Mouse (Mus musculus): ENCODE data around the gene Ndufs7.
A peak's percentile ranks its signal among the peaks of the same experiment; 100 is the strongest.

The Ndufs7 gene

GRCm38 (mm10) chr10:80262169-80262568 is 13.2 kb downstream of the Ndufs7 start:
- no peak for DNase-seq (ENCODE audit: low read depth, low spot score)

DNA sequence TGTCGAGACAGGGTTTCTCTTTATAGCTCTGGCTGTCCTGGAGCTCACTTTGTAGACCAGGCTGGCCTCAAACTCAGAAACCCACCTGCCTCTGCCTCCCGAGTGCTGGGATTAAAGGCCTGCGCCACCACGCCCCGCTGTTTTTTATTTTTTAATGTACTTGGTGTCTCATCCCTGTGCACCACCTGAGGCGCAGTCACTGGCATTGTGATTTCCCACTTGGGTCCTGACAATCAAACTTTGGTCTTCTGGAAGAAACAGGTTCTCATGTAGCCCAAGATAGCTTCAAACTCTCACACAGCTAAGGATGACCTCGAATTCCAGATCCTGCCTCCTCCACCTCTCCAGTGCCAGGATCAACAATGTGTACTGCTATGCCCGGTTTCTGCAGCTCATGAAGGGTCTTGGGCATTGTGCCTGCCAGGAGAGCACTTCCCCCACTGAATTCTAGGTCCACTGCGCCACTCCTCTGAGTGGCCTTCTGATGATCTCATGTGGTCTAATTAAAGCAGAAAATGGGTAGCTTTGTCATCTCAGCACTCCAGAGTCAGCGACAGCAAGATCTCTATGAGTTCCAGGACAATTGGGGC is 13.9 kb downstream of the Ndufs7 start:
- DNase-seq (ENCODE audit: low read depth, low spot score): no peak

- DNase-seq (ENCODE audit: low read depth, low spot score): peak; percentile 100
These were observed 15.6 kb downstream of the Ndufs7 start for GRCm38 (mm10) chr10:80264341-80265148.

DNA sequence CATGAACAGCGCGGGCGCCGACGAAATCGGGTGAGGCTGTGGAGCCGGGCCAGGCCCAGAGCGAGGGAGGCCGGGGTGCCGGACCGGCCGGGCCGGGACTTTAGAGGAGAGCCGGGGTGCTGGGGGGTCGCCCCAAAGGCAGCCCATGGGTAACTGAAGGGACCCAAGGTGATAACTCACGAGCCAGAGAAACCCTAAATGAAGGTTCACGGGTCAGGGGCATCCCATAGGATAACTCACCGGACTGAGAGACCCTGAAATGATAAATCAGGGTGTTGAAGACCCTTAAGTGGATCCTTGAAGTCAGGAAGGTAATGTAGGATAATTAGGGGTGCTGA is 16.2 kb downstream of the Ndufs7 start:
- DNase-seq (ENCODE audit: low read depth, low spot score): no peak

GRCm38 (mm10) chr10:80270099-80270498 is 21.2 kb downstream of the Ndufs7 start:
- no peak for DNase-seq (ENCODE audit: low read depth, low spot score)

- DNase-seq (ENCODE audit: low read depth, low spot score): no peak
These were observed 21.8 kb downstream of the Ndufs7 start for GRCm38 (mm10) chr10:80270734-80271181.

- DNase-seq (ENCODE audit: low read depth, low spot score): no peak
These were observed 22.4 kb downstream of the Ndufs7 start for GRCm38 (mm10) chr10:80271186-80271843.

DNA sequence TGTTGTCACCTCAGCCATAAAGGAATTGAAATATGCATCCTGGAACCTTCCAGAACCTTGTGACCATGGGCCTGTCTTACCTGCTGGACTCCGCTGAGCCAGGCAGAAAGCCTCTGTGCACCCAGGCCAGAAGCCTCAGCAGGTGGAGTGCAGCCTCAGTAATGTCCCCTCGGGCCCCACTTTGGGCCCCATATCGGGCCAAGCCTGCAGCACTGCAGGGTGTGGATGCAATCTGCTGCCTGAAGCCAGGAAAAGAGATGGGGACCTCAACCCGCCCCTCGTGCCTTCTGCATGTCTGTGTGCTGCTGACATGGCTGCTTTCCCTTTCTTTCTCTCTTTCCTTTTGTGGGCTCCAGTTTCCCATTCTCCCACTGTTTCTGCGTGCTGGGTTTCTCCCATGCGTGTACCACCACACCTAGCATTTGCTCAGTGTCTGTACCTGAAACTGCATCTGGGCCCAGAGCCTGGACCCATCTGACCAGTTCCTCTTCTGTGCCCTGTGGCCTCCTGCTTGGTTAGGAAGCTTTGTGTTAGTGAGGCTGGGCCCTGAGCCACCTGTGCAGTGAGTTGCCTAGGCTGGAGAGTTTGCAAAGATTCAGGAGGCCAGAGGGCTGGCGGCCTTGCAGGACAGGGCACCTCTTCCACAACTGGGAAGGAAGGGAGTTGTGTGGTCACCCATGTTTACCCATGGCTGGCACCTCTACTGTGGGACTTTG is 23.1 kb downstream of the Ndufs7 start:
- no peak for DNase-seq (ENCODE audit: low read depth, low spot score)

DNA sequence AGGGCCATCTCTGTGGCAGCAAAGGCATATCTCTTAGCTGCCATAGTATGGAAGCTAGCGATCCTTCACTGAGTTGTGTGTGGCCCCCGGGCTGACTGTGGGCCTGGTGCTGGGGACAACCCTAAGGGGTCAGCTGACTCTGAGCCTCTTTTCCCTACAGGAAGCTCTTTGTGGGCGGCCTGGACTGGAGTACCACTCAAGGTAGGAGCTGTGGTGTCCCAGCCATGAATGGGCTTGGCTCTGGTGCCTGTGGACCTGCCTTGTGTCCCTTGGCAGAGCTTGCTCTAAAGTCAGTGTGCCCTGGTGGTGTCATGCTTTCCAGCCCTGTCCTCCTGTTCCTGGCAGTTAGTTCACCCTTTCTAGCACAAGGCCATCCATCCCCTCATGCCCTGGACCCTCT is 24.9 kb downstream of the Ndufs7 start:
- no peak for DNase-seq (ENCODE audit: low read depth, low spot score)

DNA sequence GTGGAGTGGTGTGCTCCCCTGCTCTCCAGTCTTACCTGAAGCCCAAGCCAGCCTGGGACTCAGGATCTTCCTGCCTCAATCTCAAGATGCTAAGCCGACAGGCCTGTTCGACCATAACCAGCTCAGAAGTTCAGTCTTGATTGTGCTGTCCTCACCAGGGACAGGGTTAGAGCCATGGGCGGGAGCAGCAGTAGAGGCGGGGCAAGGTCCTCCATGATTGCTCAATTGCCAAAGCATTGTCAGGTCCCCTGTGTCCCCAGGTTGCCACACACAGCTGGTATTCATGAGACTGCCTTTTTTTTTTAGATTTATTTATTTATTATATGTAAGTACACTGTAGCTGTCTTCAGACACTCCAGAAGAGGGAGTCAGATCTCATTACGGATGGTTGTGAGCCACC is 27.3 kb downstream of the Ndufs7 start:
- no peak for DNase-seq (ENCODE audit: low read depth, low spot score)

DNA sequence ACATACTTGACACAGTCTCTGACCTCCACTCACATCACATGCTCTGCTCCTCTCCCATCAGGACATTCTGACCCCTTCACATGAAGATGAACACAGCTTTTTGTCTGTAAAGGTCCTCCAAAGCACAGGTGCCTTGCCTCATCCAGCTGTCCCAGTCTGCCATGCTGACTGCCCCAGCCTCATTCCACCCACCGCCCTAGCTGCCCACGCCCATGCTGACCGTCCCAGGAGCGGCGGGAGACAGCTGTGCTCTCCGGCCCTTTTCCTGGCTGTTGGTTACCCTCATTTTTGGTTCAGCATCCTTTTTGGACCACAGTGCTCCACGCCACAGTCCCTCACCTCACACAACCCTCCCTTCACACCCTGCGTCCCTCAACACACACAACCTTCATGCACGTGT is 29.5 kb downstream of the Ndufs7 start:
- DNase-seq (ENCODE audit: low read depth, low spot score): no peak

DNA sequence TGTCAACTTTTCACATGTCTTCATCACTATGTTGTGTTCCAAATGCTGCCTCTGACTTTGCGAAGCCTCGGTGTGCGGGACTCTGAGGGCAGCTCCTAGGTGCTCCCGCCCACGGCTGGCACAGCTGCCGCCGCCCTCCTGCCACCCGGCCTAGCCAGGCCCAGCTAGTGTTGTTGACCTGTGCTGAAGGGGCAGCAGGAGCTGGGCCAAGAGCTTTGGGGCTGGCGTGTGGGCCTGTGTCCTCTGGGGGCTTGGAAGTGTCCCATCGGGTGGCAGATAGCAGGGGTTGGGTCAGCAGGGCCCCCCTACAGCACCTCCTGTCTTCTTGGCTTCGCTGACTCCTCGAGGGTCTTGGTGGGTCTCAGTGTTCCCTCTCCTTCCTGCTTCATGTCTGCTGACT is 30.4 kb downstream of the Ndufs7 start:
- DNase-seq (ENCODE audit: low read depth, low spot score): no peak

- DNase-seq (ENCODE audit: low read depth, low spot score): no peak
These were observed 32.4 kb downstream of the Ndufs7 start for GRCm38 (mm10) chr10:80281304-80281703.

DNA sequence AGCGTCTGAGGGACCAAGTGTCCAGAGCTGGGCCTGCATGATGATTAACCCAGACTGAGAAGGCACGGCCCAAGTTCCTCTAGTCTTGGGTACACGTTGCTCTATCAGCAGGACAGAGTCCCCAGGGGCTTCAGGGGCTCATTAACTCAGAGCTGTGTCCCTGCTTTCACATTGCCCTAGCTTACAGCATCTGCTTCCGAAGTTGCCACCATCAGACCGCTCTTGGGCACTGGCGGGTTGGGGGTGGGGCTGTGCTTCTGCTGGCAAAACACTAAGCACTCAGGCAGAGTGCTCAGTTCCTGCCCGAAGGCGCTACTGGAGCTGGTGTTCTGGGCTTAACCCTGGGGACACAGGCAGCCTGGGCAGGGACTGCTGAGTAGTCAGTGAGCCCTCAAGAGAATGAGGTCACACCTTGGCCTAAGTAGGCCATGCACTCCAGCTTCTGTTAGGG is 33.0 kb downstream of the Ndufs7 start:
- DNase-seq (ENCODE audit: low read depth, low spot score): no peak

DNA sequence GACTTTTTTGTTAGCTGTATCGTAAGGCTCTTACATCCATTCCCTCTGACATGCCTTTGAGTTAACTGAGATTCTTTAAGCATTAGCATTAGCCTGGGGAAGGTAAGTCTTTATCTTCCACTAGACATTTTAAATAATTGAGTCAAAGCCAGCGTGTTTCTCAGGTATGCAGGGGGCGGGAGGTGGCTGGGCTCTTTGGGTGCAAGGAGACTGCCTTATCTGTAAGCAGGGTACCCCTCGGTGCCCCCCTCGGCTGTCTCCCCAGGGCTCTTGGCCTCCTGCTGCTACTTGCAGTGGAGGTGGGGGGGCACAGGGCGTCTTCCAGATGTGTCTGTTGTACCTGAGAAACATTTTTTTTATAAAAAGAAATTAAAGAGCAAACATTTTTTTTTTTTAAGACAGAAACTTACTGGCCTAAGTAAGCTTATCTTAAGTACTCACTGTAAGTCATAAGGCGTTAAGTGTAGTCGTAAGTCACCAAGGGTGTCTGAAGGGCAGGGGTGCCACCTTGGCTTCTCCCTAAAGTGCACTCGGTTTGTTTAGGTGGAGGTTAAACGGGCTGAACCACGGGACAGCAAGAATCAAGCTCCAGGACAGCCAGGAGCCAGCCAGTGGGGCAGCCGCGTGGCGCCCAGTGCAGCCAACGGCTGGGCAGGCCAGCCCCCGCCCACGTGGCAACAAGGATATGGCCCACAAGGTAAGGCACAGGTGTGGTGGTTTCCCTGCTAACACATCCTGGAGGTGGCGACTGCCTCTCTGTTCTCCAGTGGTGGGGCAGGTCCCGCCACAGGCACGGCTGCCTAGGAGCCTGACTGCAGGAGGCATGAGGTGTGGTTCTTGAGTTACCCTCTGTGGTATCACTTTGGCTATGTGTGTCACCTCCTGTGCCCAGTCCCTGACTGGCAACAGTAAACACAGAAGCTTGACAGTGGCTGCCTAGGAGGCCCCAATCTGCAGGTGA is 33.8 kb downstream of the Ndufs7 start:
- DNase-seq (ENCODE audit: low read depth, low spot score): no peak

DNA sequence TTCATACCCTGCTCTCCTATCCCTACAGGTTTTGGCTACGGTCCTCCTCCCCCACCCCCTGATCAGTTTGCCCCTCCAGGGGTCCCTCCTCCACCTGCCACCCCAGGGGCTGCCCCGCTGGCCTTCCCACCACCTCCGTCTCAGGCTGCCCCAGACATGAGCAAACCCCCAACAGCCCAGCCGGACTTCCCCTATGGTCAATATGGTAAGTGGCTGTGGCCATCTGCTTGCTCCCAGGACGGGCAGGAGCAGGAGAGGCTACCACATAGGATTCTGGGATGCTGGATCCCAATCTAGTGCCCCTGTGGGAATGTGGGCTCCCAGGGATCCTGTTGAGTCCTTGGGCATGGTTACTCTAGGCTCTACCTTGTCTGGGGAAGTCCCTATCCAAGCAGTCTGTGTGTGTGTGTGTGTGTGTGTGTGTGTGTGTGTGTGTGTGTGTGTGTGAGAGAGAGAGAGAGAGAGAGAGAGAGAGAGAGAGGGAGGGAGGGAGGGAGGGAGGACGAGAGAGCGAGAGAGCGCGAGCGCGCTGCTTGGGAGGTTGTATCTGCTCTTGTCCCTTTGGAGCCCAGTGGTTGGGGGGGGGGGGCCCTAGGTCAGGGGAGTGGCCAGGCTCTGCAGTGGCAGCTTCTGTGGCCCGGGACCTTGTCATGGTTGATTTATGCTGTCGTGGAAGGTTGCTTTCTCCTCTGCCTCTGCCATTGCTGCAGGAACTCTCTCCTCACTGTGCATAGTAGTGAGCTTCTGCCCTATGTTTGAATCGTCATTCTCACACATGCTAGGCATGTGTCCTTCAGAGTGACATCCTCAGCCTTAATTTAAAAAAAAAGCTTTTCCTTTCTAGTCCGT is 36.5 kb downstream of the Ndufs7 start:
- DNase-seq (ENCODE audit: low read depth, low spot score): no peak

DNA sequence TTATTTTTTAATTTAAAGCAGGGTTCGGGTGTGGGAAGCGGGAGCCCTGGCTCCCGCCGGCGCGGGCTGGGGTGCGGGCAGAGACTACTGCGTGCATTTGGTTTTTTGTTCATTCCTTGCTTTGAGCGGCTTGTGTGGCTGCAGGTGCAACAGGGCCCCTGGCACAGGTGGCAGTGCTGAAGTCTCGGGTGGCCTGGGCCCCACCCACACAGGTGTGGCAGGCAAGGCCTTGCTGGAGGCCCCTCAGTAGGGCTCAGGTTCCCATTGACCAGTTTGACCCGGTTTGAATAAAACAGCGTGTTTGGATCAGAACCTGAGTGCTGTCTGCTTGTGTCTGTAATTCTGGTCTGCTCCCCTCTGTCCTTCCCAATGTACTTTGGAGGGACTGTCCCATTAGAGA is 39.2 kb downstream of the Ndufs7 start:
- DNase-seq (ENCODE audit: low read depth, low spot score): no peak

DNA sequence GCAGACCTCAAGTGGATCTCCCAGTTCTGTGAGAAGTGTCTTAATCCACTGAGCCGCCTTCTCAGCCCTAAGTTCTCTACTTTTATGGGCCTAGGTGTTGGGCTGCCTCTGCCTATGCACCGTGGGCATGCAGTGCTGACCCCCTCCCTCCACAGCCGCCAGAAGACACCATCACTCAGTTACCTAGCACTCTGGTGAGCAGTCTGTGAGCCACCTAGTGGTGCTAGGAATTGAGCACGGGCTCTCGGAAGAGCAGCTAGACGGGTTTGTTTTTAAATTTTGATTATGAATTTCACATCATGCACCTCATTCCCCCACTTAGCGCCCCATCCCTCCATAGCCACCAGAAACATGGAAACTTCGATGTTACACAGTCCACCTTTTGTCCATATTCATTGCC is 39.7 kb downstream of the Ndufs7 start:
- no peak for DNase-seq (ENCODE audit: low read depth, low spot score)

DNA sequence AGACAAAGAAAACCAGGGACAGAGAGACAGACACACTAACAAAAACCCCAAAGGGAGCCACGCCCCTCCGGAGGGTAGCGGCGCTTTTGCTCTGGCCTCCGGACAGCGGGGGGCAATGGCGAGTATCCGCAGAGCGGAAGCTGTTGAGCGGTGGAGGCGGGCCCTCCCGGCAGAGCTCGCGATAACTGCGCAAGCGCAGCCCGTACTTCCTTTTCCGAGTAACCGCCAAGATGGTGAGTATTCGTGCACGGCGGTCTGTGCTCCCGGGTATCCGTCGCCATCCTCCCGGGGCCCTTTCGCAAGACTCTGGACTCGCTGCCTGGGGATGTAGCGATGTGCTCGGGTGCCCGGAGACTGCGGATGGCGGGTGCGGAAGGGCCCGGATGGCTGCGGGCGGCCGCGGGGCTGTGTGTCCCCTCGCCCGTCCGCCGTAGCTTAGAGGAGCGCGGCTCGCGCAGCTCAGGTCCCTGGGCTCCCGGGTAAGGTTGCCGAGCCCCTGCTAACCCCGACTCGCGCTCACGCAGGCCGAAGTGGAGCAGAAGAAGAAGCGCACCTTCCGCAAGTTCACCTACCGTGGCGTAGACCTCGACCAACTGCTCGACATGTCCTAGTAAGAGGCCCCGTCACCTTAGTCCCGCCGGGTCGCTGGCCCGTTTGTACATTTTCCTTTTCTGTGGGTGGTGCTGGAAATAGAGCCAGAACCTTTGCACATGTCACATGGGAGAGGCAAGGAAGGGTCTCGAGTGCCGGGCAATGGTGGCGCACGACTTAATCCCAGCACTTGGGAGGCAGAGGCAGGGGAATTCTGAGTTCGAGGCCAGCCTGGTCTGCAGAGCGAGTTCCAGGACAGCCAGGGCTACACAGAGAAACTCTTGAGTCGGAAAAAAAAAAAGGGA is 43.6 kb downstream of the Ndufs7 start, which contains the start of gene Rps15:
Gene Rps15, plus strand, starts transcription at position 203 of the 896 bp plus-strand sequence.
- DNase-seq (ENCODE audit: low read depth, low spot score): peak; percentile 96

Measured in forelimb bud, embryonic 11.5 days (tissue).